ENCODE assay signal across 11 mouse cellular contexts in genomic region chr17:72076306-72076921, GRCm38 (mm10).
A peak's percentile ranks its signal among the peaks of the same experiment; 100 is the strongest.
DNase-seq lines count a peak whose midpoint lies in the region; ATAC-seq and TF ChIP-seq lines count a peak whose summit lies in the region.
"Had no signal": no experiment of that assay in that cellular context is flagged by ENCODE, and none has a peak within 500 bp of the region (broad histone marks: within the 10 kb centered on the region; RNA-seq: fewer than 3 reads in every experiment).

No protein-coding gene starts in this region.

- H3K4me1 ChIP-seq in kidney, postnatal 0 days (replicated peaks; ENCODE audit: insufficient read depth, low read length): no peaks in the 10 kb centered on the region
- H3K4me1 ChIP-seq in hindbrain, embryonic 16.5 days (ENCODE audit: control insufficient read depth, insufficient read depth, low read depth, low read length): peaks cover 2% of the 10 kb centered on the region
- peaks cover 18% of the 10 kb centered on the region for H3K4me1 ChIP-seq in neural tube, embryonic 13.5 days (replicated peaks)
- H3K4me1 ChIP-seq: liver, embryonic 13.5 days had no signal

- 15% methylated on average over 12 of the region's 12 CpGs for WGBS in kidney, postnatal 0 days
- WGBS in hindbrain, embryonic 16.5 days: 9% methylated on average over 12 of the region's 12 CpGs
- WGBS in neural tube, embryonic 13.5 days: 19% methylated on average over 12 of the region's 12 CpGs

- 0 out of 2 replicates have a peak, but pooled peaks have one; percentile 61 for ATAC-seq in kidney, postnatal 0 days (replicated peaks; ENCODE audit: low FRiP score, low read depth)
- peak; percentile 86 for ATAC-seq in hindbrain, embryonic 16.5 days
- ATAC-seq in neural tube, embryonic 13.5 days (ENCODE audit: low read depth): peak; percentile 76; the same call in 1 of the 2 replicates

- no peak for TF ChIP-seq CTCF in kidney, postnatal 0 days (IDR thresholded peaks at IDR 0.05; ENCODE audit: low read depth)

- no peak overlapping the region for H3K4me3 ChIP-seq in kidney, postnatal 0 days (replicated peaks; ENCODE audit: low read depth, low read length)
- no peak overlapping the region for H3K4me3 ChIP-seq in hindbrain, embryonic 16.5 days (ENCODE audit: low read length)
- no peak overlapping the region for H3K4me3 ChIP-seq in neural tube, embryonic 13.5 days
- H3K4me3 ChIP-seq: heart, embryonic 15.5 days; liver, embryonic 13.5 days had no signal

- no peak overlapping the region for H3K27ac ChIP-seq in kidney, postnatal 0 days
- H3K27ac ChIP-seq in hindbrain, embryonic 16.5 days (ENCODE audit: low read depth, low read length): no peak overlapping the region
- H3K27ac ChIP-seq in neural tube, embryonic 13.5 days (replicated peaks): no peak overlapping the region
- H3K27ac ChIP-seq: heart, embryonic 15.5 days; liver, embryonic 13.5 days had no signal

- no peak overlapping the region for H3K4me2 ChIP-seq in kidney, postnatal 0 days (ENCODE audit: low read length)
- H3K4me2 ChIP-seq in hindbrain, embryonic 16.5 days (ENCODE audit: low read length): no peak overlapping the region
- H3K4me2 ChIP-seq in neural tube, embryonic 13.5 days: 0 out of 2 replicates have a peak overlapping the region, but pooled peaks have one; percentile 22
- H3K4me2 ChIP-seq: heart, embryonic 15.5 days; liver, embryonic 13.5 days had no signal

- H3K27me3 ChIP-seq in kidney, postnatal 0 days (ENCODE audit: insufficient read depth, low read length): no peaks in the 10 kb centered on the region
- H3K27me3 ChIP-seq in hindbrain, embryonic 16.5 days (replicated peaks; ENCODE audit: control insufficient read depth, insufficient read depth, low read length): no peaks in the 10 kb centered on the region
- H3K27me3 ChIP-seq in neural tube, embryonic 13.5 days: no peaks in the 10 kb centered on the region
- H3K27me3 ChIP-seq: heart, embryonic 15.5 days; liver, embryonic 13.5 days had no signal

- no peaks in the 10 kb centered on the region for H3K9me3 ChIP-seq in kidney, postnatal 0 days (replicated peaks; ENCODE audit: low read length)
- no peaks in the 10 kb centered on the region for H3K9me3 ChIP-seq in hindbrain, embryonic 16.5 days (ENCODE audit: control insufficient read depth, low read length)
- no peaks in the 10 kb centered on the region for H3K9me3 ChIP-seq in neural tube, embryonic 13.5 days
- H3K9me3 ChIP-seq: heart, embryonic 15.5 days; liver, embryonic 13.5 days had no signal

- no peak overlapping the region for H3K9ac ChIP-seq in kidney, postnatal 0 days (ENCODE audit: low read depth, low read length)
- H3K9ac ChIP-seq in hindbrain, embryonic 16.5 days (ENCODE audit: low read depth, low read length): no peak overlapping the region
- H3K9ac ChIP-seq in neural tube, embryonic 13.5 days: no peak overlapping the region
- H3K9ac ChIP-seq: heart, embryonic 15.5 days; liver, embryonic 13.5 days had no signal

- H3K36me3 ChIP-seq in kidney, postnatal 0 days (ENCODE audit: insufficient read depth, low read length): no peaks in the 10 kb centered on the region
- H3K36me3 ChIP-seq in hindbrain, embryonic 16.5 days (ENCODE audit: control insufficient read depth, insufficient read depth, low read length): no peaks in the 10 kb centered on the region
- H3K36me3 ChIP-seq in neural tube, embryonic 13.5 days: no peaks in the 10 kb centered on the region
- H3K36me3 ChIP-seq: heart, embryonic 15.5 days; liver, embryonic 13.5 days had no signal

- DNase-seq in kidney, postnatal 0 days (ENCODE audit: low spot score): peak; percentile 58
- no peak for DNase-seq in kidney, adult 11 months
- DNase-seq in embryo, embryonic 9.5 days (ENCODE audit: extremely low spot score): peak; percentile 12
- no peak for DNase-seq in adrenal gland, postnatal 25 days
- no peak for DNase-seq in urinary bladder, adult 18-20 months (ENCODE audit: low spot score in 2 of 2)
- DNase-seq in ovary, adult 18-20 months (ENCODE audit: low spot score): no peak
- DNase-seq: cerebellum, adult 8-10 months; liver, embryonic 13.5 days had no signal

Comparison
In these comparisons a context has a peak if more than half of its experiments do, and no peak if none do; other contexts are left out.
1. DNase-seq: peak in kidney, postnatal 0 days (single experiment) and embryo, embryonic 9.5 days (single experiment); none in kidney, adult 11 months (single experiment), adrenal gland, postnatal 25 days (single experiment), urinary bladder, adult 18-20 months (0 of 2) and ovary, adult 18-20 months (single experiment).
2. Peak in every context shown above with its lines, with median percentiles within 50 percentile points of each other: ATAC-seq.